Mouse (Mus musculus): Measurements from ENCODE around the gene Hoxc10.

The Hoxc10 gene

DNA sequence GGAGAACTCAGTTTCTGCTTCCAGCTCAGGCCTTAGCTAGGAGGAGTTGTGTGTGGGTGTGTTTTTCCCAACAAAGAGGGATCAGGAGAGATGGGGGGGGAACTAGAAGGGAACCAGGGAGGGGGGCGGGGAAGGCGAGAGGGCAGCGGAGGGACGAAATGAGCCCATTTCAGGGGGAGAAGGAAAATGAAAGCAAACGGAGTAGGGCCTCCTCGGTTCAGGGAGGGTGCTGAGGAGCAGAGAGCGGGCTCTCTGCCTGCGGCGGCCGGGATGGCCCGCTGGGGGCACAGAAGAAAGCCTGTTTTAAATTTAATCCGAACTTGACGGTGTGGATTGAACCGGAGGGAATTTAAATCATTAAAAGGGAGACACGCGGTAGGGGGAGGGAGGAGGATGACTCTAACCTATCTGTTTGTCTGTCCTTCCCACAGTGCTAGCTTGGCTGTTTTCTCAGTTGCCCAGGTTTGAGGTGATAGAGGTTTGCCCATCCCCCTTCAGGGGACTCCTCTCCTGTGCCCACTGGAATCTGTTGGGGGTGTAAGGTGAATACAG is 10.9 kb downstream of the Hoxc10 start:
- peaks cover 99% of the 10 kb centered on the region for H3K27me3 ChIP-seq (ENCODE audit: insufficient read depth, low read length)
- H3K4me3 ChIP-seq (replicated peaks; ENCODE audit: low read length), result 0 out of 2 replicates have a peak overlapping the region, but pooled peaks have one; percentile 29
- no peaks in the 10 kb centered on the region for H3K36me3 ChIP-seq (ENCODE audit: insufficient read depth, low read length)
- peaks cover 44% of the 10 kb centered on the region for H3K4me1 ChIP-seq (replicated peaks; ENCODE audit: low read depth, low read length)
- TF ChIP-seq NANOG (IDR thresholded peaks at IDR 0.05; ENCODE audit: borderline replicate concordance, low read length), result no peak
- TF ChIP-seq POU5F1 (IDR thresholded peaks at IDR 0.05; ENCODE audit: borderline replicate concordance, low read length), result no peak
- TF ChIP-seq CTCF (conservative IDR thresholded peaks at IDR 0.05; ENCODE audit: low read length), result no peak
- H3K9me3 ChIP-seq (ENCODE audit: low read length), result peaks cover 10% of the 10 kb centered on the region; the same call in 1 of the 2 replicates

GRCm38 (mm10) chr15:102978615-102979515 is 12.3 kb downstream of the Hoxc10 start:
- H3K4me3 ChIP-seq (replicated peaks; ENCODE audit: low read length), result no peak overlapping the region
- peaks cover 40% of the 10 kb centered on the region for H3K4me1 ChIP-seq (replicated peaks; ENCODE audit: low read depth, low read length)
- H3K36me3 ChIP-seq (ENCODE audit: insufficient read depth, low read length), result no peaks in the 10 kb centered on the region
- H3K9me3 ChIP-seq (ENCODE audit: low read length), result no peaks in the 10 kb centered on the region
- H3K27me3 ChIP-seq (ENCODE audit: insufficient read depth, low read length), result peaks cover 99% of the 10 kb centered on the region
- no peak for TF ChIP-seq CTCF (conservative IDR thresholded peaks at IDR 0.05; ENCODE audit: low read length)
- TF ChIP-seq POU5F1 (IDR thresholded peaks at IDR 0.05; ENCODE audit: borderline replicate concordance, low read length), result no peak
- TF ChIP-seq NANOG (IDR thresholded peaks at IDR 0.05; ENCODE audit: borderline replicate concordance, low read length), result no peak

- H3K4me1 ChIP-seq (replicated peaks; ENCODE audit: low read depth, low read length), result peaks cover 40% of the 10 kb centered on the region
- H3K36me3 ChIP-seq (ENCODE audit: insufficient read depth, low read length), result no peaks in the 10 kb centered on the region
- H3K4me3 ChIP-seq (replicated peaks; ENCODE audit: low read length), result no peak overlapping the region
- TF ChIP-seq POU5F1 (IDR thresholded peaks at IDR 0.05; ENCODE audit: borderline replicate concordance, low read length) (no peak), CTCF (conservative IDR thresholded peaks at IDR 0.05; ENCODE audit: low read length) (no peak), NANOG (IDR thresholded peaks at IDR 0.05; ENCODE audit: borderline replicate concordance, low read length) (no peak)
- no peaks in the 10 kb centered on the region for H3K9me3 ChIP-seq (ENCODE audit: low read length)
- H3K27me3 ChIP-seq (ENCODE audit: insufficient read depth, low read length), result peaks cover 99% of the 10 kb centered on the region
Measured at GRCm38 (mm10) chr15:102979936-102980335, 13.3 kb downstream of the Hoxc10 start.

DNA sequence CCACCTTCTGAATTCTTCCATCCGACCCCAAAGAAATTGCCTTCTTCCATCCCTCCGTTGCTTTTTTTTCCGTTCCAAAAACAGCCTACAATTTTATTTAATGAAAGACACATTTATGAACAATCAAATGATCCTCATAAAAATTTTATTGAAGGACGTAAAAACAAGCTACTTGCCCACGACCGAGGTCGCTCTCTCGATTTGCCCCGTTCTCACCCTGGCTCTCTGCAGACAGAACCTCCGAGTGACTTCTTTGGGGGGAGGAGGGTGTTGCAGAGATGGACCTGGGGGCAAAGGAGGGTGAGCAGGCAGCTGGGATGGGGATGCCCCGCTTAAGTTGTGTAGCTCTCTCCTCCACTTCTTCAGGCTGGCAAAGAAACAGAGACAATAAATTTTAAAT is 13.8 kb downstream of the Hoxc10 start:
- Histone ChIP-seq H3K4me3 (replicated peaks; ENCODE audit: low read length) (no peak overlapping the region), H3K36me3 (ENCODE audit: insufficient read depth, low read length) (no peaks in the 10 kb centered on the region), H3K4me1 (replicated peaks; ENCODE audit: low read depth, low read length) (peaks cover 40% of the 10 kb centered on the region), H3K27me3 (ENCODE audit: insufficient read depth, low read length) (peaks cover 99% of the 10 kb centered on the region), H3K9me3 (ENCODE audit: low read length) (peaks cover 3% of the 10 kb centered on the region; the same call in 1 of the 2 replicates)
- no peak for TF ChIP-seq CTCF (conservative IDR thresholded peaks at IDR 0.05; ENCODE audit: low read length)
- no peak for TF ChIP-seq POU5F1 (IDR thresholded peaks at IDR 0.05; ENCODE audit: borderline replicate concordance, low read length)
- no peak for TF ChIP-seq NANOG (IDR thresholded peaks at IDR 0.05; ENCODE audit: borderline replicate concordance, low read length)

DNA sequence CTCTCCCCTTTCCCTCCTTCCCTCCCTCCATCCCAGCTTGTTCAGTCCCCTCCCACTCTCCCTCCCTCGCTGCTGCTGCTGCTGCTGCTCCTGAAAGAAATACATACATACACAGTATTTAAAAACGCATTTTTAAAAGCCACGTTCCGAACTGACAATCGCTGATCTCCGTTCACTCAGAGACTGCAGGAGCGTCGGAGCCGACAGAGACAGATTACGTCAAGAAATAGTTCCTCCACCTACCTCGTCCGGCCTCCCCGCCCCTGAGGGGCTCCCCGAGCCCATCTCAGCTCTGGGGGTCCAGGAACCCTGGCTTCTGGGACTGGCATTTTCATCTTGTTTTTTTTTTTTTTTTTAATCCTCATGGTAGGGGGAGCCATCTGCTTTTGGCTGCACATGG is 14.3 kb downstream of the Hoxc10 start:
- H3K9me3 ChIP-seq (ENCODE audit: low read length), result peaks cover 8% of the 10 kb centered on the region
- H3K4me1 ChIP-seq (replicated peaks; ENCODE audit: low read depth, low read length), result peaks cover 34% of the 10 kb centered on the region
- H3K4me3 ChIP-seq (replicated peaks; ENCODE audit: low read length), result peak overlapping the region; percentile 69
- no peaks in the 10 kb centered on the region for H3K36me3 ChIP-seq (ENCODE audit: insufficient read depth, low read length)
- TF ChIP-seq POU5F1 (IDR thresholded peaks at IDR 0.05; ENCODE audit: borderline replicate concordance, low read length) (no peak), NANOG (IDR thresholded peaks at IDR 0.05; ENCODE audit: borderline replicate concordance, low read length) (no peak), CTCF (conservative IDR thresholded peaks at IDR 0.05; ENCODE audit: low read length) (no peak)
- peaks cover 99% of the 10 kb centered on the region for H3K27me3 ChIP-seq (ENCODE audit: insufficient read depth, low read length)

GRCm38 (mm10) chr15:102981379-102982288 is 15.0 kb downstream of the Hoxc10 start:
- H3K4me1 ChIP-seq (replicated peaks; ENCODE audit: low read depth, low read length), result peaks cover 28% of the 10 kb centered on the region
- peaks cover 15% of the 10 kb centered on the region for H3K9me3 ChIP-seq (ENCODE audit: low read length)
- no peaks in the 10 kb centered on the region for H3K36me3 ChIP-seq (ENCODE audit: insufficient read depth, low read length)
- H3K27me3 ChIP-seq (ENCODE audit: insufficient read depth, low read length), result peaks cover 100% of the 10 kb centered on the region
- peak overlapping the region; percentile 69 for H3K4me3 ChIP-seq (replicated peaks; ENCODE audit: low read length)
- TF ChIP-seq CTCF (conservative IDR thresholded peaks at IDR 0.05; ENCODE audit: low read length), result no peak
- TF ChIP-seq NANOG (IDR thresholded peaks at IDR 0.05; ENCODE audit: borderline replicate concordance, low read length), result no peak
- no peak for TF ChIP-seq POU5F1 (IDR thresholded peaks at IDR 0.05; ENCODE audit: borderline replicate concordance, low read length)

DNA sequence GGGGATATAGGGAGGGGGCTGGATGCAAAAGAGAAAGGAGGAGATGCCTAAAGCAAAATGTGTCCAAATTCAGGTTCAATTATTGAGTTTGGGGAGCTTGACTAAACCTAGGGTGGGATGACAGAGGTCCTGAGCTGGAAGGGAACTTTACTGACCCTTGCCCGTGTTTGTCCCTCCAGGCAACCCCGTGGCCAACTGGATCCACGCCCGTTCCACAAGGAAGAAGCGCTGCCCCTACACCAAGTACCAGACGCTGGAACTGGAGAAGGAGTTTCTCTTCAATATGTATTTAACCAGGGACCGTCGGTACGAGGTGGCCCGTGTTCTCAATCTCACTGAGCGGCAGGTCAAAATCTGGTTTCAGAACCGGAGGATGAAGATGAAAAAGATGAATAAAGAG is 17.1 kb downstream of the Hoxc10 start:
- Histone ChIP-seq H3K4me1 (replicated peaks; ENCODE audit: low read depth, low read length) (peaks cover 27% of the 10 kb centered on the region), H3K36me3 (ENCODE audit: insufficient read depth, low read length) (no peaks in the 10 kb centered on the region), H3K9me3 (ENCODE audit: low read length) (peaks cover 15% of the 10 kb centered on the region), H3K27me3 (ENCODE audit: insufficient read depth, low read length) (peaks cover 100% of the 10 kb centered on the region), H3K4me3 (replicated peaks; ENCODE audit: low read length) (no peak overlapping the region)
- no peak for TF ChIP-seq CTCF (conservative IDR thresholded peaks at IDR 0.05; ENCODE audit: low read length)

DNA sequence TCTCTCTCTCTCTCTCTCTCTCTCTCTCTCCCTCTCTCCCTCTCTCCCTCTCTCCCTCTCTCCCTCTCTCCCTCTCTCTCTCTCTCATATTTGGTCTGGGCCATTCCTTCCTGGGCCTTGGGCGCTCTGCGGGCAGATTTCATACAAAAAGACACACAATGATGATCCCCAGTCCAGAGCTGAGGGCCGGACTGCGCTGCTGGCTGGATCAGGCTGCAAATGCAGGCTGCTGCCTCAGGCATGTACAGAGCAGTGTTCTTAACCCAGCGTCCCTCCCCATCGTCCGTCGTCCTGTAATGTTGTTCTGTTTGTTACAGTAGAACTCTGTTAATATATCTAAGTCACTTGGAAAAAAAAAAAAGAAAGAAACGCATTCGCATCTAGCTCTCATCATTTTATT is 17.9 kb downstream of the Hoxc10 start:
- Histone ChIP-seq H3K4me3 (replicated peaks; ENCODE audit: low read length) (no peak overlapping the region), H3K27me3 (ENCODE audit: insufficient read depth, low read length) (peaks cover 100% of the 10 kb centered on the region), H3K36me3 (ENCODE audit: insufficient read depth, low read length) (no peaks in the 10 kb centered on the region), H3K9me3 (ENCODE audit: low read length) (peaks cover 15% of the 10 kb centered on the region), H3K4me1 (replicated peaks; ENCODE audit: low read depth, low read length) (peaks cover 27% of the 10 kb centered on the region)
- no peak for TF ChIP-seq CTCF (conservative IDR thresholded peaks at IDR 0.05; ENCODE audit: low read length)
- no peak for TF ChIP-seq POU5F1 (IDR thresholded peaks at IDR 0.05; ENCODE audit: borderline replicate concordance, low read length)
- no peak for TF ChIP-seq NANOG (IDR thresholded peaks at IDR 0.05; ENCODE audit: borderline replicate concordance, low read length)
